Mouse (Mus musculus): ENCODE measurements around the gene Lgals2.
A peak's percentile ranks its signal among the peaks of the same experiment; 100 is the strongest.
"Not testable (repeated sequence)": the region's sequence is repeated elsewhere in the genome, so short reads cannot be mapped to it uniquely, and the experiment has no call there.

The Lgals2 gene

GRCm38 (mm10) chr15:78874989-78875388 lies 19.7 kb upstream of the Lgals2 start:
- no peak for DNase-seq (ENCODE audit: low spot score)

GRCm38 (mm10) chr15:78873803-78874435 lies 18.6 kb upstream of the Lgals2 start:
- DNase-seq (ENCODE audit: low spot score): no peak

DNA sequence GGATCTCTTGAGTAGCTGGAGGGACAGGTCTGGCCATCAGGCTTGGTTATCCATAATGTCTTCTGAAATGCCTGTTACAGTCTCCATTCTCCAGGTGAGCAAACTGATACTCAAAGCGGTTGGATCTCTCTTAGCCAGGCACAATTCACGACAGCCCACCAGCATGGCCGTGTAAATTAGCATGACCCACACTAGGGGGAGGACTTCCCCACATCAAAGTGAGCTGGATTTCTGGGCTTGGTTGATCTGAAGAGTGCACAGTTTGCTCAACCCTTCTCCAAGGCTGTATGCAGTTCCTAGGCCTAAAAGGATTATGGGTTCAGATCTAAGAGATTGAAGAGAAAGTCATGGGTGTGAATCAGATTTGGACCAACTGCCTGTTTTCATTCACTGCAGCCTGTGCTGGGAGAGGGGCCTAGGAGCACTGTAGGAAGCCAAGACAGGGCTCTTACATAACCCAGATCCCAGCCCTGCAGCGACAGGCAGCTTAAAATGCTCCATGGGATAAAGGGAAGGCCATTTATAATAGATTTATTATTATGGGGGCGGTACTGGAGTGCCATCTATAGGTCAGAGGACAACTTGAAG lies 16.8 kb upstream of the Lgals2 start:
- no peak for DNase-seq (ENCODE audit: low spot score)

- no peak for DNase-seq (ENCODE audit: low spot score)
These were observed 14.4 kb upstream of the Lgals2 start for GRCm38 (mm10) chr15:78869775-78870174.

DNA sequence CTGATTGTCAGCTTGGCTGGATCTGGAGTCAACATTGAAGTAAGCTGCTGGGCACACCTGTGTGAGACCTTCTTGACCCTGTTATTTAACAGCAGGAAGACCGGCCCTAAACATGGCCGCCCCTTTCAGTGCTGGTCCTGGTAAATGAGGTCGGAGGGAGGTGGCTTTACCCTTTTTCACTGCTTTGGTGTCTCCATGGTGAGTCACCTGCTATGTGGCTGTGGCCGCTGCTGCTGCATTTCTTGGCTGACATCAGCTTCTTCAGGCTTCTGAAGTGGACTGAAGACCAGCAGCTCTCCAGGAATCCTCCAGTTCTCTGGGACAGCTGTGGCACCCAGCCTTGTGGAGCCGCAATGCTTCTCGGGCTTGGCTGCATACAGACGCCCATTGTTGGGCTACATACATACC lies 13.5 kb upstream of the Lgals2 start:
- no peak for DNase-seq (ENCODE audit: low spot score)

- no peak for DNase-seq (ENCODE audit: low spot score)
These were observed 13.1 kb upstream of the Lgals2 start for GRCm38 (mm10) chr15:78868398-78868797.

GRCm38 (mm10) chr15:78863852-78864253 lies 8.5 kb upstream of the Lgals2 start:
- DNase-seq (ENCODE audit: low spot score): no peak

DNA sequence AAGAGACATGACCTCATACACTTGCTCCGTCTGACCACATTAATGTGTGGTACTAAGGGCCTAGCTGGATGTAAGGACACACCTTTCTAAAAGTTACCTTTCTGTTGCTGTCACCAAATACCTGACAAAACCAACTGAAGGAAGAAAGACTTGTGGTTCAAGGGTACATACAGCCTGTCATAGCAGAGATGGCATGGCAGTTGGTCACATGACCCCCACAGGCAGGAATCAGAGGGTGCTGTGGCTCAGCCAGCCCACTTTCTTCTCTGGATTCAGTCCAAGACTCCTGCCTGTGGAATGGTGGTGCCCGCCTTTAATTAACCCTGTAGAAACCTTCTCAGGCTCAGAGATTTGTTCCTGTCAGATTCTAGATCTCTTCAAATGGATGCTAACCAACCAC lies 7.8 kb upstream of the Lgals2 start:
- no peak for DNase-seq (ENCODE audit: low spot score)

- DNase-seq (ENCODE audit: low spot score): no peak
These were observed 7.0 kb upstream of the Lgals2 start for GRCm38 (mm10) chr15:78862280-78862679.

GRCm38 (mm10) chr15:78859714-78860113 lies 4.4 kb upstream of the Lgals2 start:
- DNase-seq (ENCODE audit: low spot score): no peak

- DNase-seq (ENCODE audit: low spot score): no peak
These were observed 4.0 kb upstream of the Lgals2 start for GRCm38 (mm10) chr15:78859311-78859710.

DNA sequence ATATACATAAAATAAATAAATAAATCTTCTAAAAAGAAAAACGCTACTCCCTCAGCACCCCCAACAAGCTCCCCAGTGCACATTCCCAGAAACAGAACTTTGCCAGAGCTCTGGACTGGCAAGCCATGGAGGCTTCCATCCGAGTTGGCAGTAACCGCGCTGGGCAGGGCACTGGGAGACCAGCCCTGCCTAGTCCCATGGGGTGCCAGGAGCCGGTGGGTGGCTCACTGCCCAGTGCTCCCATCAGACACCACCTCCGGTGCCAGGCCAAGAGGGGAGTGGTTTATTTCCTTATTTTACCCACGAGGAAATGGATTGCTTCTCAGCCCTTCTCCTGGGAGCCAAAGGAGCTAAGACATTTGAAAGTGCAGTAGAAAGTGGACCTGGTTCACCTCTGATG lies 1.7 kb upstream of the Lgals2 start:
- no peak for DNase-seq (ENCODE audit: low spot score)

GRCm38 (mm10) chr15:78851505-78852153 lies 3.7 kb downstream of the Lgals2 start:
- peak; percentile 87 for DNase-seq (ENCODE audit: low spot score)

DNA sequence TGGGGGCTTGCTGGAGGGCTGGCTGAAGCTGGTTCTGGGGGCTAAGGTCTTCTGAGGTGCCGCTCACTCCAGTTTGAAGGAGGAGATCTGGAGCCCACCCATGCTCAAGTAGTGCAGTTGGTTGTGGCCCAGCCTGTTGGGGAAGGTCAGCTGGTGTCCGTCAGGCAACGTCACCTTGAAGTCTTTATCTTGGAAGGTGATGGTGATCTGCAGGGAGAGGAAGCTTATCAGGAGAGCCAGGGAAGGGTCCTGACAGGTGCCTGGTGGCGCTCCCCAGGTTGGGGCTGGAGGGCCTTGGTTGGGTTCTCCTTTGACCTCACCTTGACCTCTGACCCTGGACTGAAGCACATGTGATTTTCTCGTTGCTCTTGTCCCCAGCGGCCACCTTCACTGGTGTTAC lies 4.4 kb downstream of the Lgals2 start:
- no peak for DNase-seq (ENCODE audit: low spot score)

- DNase-seq (ENCODE audit: low spot score): no peak
These were observed 5.1 kb downstream of the Lgals2 start for GRCm38 (mm10) chr15:78850059-78850824.

DNA sequence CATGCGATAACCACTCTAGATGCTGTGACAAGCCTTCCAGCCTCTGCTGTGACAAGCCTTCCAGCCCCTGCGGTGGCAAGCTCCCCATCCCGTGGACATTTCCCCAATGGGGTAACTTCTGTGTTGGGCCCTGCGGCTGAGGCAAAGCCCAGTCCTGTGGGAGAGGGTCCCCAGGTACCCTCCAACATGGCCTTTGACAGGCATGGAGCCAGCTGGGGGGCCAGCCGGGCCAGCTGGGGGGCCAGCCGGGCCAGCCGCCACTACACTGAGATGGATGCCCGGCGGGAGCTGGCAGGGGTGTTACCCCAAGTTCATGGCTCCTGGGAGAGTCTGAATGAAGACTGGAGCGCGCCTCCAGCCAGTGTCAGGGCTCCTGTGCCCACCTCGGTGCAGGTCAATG lies 5.8 kb downstream of the Lgals2 start:
- no peak for DNase-seq (ENCODE audit: low spot score)

GRCm38 (mm10) chr15:78848467-78848866 lies 6.9 kb downstream of the Lgals2 start:
- peak; percentile 85 for DNase-seq (ENCODE audit: low spot score)

DNA sequence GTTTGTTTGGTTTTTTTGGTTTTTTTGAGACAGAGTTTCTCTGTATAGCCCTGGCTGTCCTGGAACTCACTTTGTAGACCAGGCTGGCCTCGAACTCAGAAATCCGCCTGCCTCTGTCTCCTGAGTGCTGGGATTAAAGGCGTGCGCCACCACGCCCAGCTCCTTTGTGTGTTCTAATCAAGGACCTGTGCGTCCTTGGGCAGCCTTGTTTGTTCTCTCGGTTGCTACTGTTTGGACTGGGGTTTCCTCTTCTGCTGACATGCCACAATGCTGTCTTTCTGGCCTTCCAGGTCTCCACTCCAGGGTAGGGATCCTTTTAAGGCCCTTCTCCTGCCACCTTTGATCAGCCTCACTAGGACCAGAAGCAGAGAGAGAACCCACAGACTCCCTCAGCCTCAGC lies 8.5 kb downstream of the Lgals2 start:
- not testable (repeated sequence) for DNase-seq (ENCODE audit: low spot score)

GRCm38 (mm10) chr15:78846352-78846751 lies 9.0 kb downstream of the Lgals2 start:
- no peak for DNase-seq (ENCODE audit: low spot score)

GRCm38 (mm10) chr15:78845867-78846266 lies 9.5 kb downstream of the Lgals2 start:
- no peak for DNase-seq (ENCODE audit: low spot score)

- DNase-seq (ENCODE audit: low spot score): no peak
These were observed 10.0 kb downstream of the Lgals2 start for GRCm38 (mm10) chr15:78845321-78845720.

DNA sequence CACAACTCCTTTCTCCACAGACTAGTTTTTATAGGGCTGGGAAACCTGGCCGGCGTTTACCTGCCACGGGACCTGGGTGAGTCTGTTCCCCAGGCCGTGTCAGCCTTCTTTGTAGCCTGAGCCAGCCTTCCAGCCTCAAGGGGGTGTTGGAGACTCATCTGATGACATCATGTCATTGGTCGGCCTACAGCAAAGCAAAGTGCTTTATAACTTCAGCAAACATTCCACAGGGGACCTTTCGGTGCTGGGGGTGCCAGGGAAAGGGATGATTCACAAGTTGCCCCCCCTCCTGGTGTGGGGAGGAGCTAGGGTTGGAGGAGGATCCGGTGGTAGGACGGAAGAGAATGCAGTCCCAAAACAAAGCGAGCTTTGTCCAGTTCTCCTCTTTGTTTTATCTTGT lies 10.5 kb downstream of the Lgals2 start:
- no peak for DNase-seq (ENCODE audit: low spot score)
